Mouse (Mus musculus) ES-Bruce4 (cell line): ENCODE measurements around the gene Specc1.

Experiments
- EP300 ChIP-seq: IDR thresholded peaks from 2 replicates; pipeline ENCODE4 v1.6.1; 2011; ENCODE audit warnings: low read depth, low read length; ENCODE audit not compliant: insufficient read depth
- POLR2A ChIP-seq: IDR thresholded peaks from one replicate; pipeline ENCODE4 v1.8.1; 2011; ENCODE audit warnings: low read length; ENCODE audit not compliant: insufficient read depth

- TF ChIP-seq POLR2A (no peak), EP300 (no peak)
Measured at GRCm38 (mm10) chr11:62077157-62077865, 120.7 kb downstream of the Specc1 start.
